Mouse (Mus musculus): ENCODE data around the gene Vps13a.
A peak's percentile ranks its signal among the peaks of the same experiment; 100 is the strongest.

- no peak for TF ChIP-seq CTCF (IDR thresholded peaks at IDR 0.05; ENCODE audit: control insufficient read depth, insufficient read depth, low read length)
- peak; percentile 59; the same call in 1 of the 2 replicates for TF ChIP-seq POLR2A (IDR thresholded peaks at IDR 0.05; ENCODE audit: borderline replicate concordance, control insufficient read depth, low read depth, low read length)
These were observed at the start of gene Vps13a for GRCm38 (mm10) chr19:16780790-16781384.

All from bone marrow, adult 2 months (tissue).